Mouse (Mus musculus) liver, embryonic 15.5 days (tissue): ENCODE measurements around the gene Cd47. TPM values are rescaled to one million over a fixed set of nuclear protein-coding genes. Genes with fewer than 3 reads are reported as not detected.

Source experiments
- ATAC-seq: fragments of 200-750 bp; cut with Nextera tagmentation; 2 replicates; pipeline ENCODE4 v1.8.0; 2017; ENCODE audit warnings: moderate number of reproducible peaks, mild to moderate bottlenecking, moderate library complexity; ENCODE audit not compliant: insufficient read depth
- H3K27ac ChIP-seq: fragments of 300-500 bp; sonication (generic); replicated peaks from 2 replicates; pipeline ENCODE4 v1.5.1; 2015; ENCODE audit warnings: mild to moderate bottlenecking, inconsistent platforms
- H3K27me3 ChIP-seq: fragments of 300-500 bp; sonication (generic); 2 replicates; pipeline ENCODE4 v1.6.1; 2015; ENCODE audit warnings: mild to moderate bottlenecking, inconsistent platforms
- H3K36me3 ChIP-seq: fragments of 300-500 bp; sonication (generic); replicated peaks from 2 replicates; pipeline ENCODE4 v1.6.1; 2015; ENCODE audit warnings: moderate library complexity, mild to moderate bottlenecking, inconsistent platforms
- H3K4me1 ChIP-seq: fragments of 300-500 bp; sonication (generic); replicated peaks from 2 replicates; pipeline ENCODE4 v1.6.1; 2015; ENCODE audit warnings: inconsistent platforms
- H3K4me2 ChIP-seq: fragments of 300-500 bp; sonication (generic); 2 replicates; pipeline ENCODE4 v1.6.1; 2015; ENCODE audit warnings: moderate library complexity, mild to moderate bottlenecking, inconsistent platforms
- H3K4me3 ChIP-seq: fragments of 300-500 bp; sonication (generic); replicated peaks from 2 replicates; pipeline ENCODE4 v1.5.1; 2015; ENCODE audit warnings: mild to moderate bottlenecking, inconsistent platforms
- H3K9ac ChIP-seq: fragments of 300-500 bp; sonication (generic); 2 replicates; pipeline ENCODE4 v1.6.1; 2015; ENCODE audit warnings: moderate library complexity, mild to moderate bottlenecking, inconsistent platforms
- H3K9me3 ChIP-seq: fragments of 300-500 bp; sonication (generic); replicated peaks from 2 replicates; pipeline ENCODE4 v1.6.1; 2016; ENCODE audit warnings: inconsistent platforms
- WGBS: fragments of 180-500 bp; shearing (Covaris S2); methylation state at CpG from one replicate; pipeline ENCODE4 v1.1.7; 2015; ENCODE audit warnings: mixed read lengths; ENCODE audit not compliant: insufficient replicate concordance; 5-methylcytosine and 5-hydroxymethylcytosine counted together
- polyA plus RNA-seq: library from polyadenylated mRNA; unstranded; fragments of >200 nt; fragmentation: Nextera tagmentation; extraction: Ambion mirVana; gene quantifications from 2 replicates; pipeline ENCODE4 v1.2.1, GENCODE M21; 2015

Gene Cd47
- polyA plus RNA-seq: 266 and 301 TPM in 2 replicates

- H3K4me1 ChIP-seq: peaks cover 89% of the 10 kb centered on the region
- WGBS: 18% methylated on average over 10 of the region's 10 CpGs
These were observed at the start of gene Cd47 for GRCm38 (mm10) chr16:49799597-49800561. Gene Cd47 (plus strand): TSS chr16:49800533.

GRCm38 (mm10) chr16:49752906-49753305 lies 47.4 kb upstream of the Cd47 start:
- H3K9ac ChIP-seq: no peak overlapping the region
- H3K27me3 ChIP-seq: no peaks in the 10 kb centered on the region
- H3K36me3 ChIP-seq: no peaks in the 10 kb centered on the region
- no peak overlapping the region for H3K4me2 ChIP-seq
- H3K9me3 ChIP-seq: no peaks in the 10 kb centered on the region
- H3K4me1 ChIP-seq: 0 out of 2 replicates have a peak, but pooled peaks cover 3% of the 10 kb centered on the region
- no peak for ATAC-seq
- WGBS: 71% methylated on average over 1 of the region's 1 CpGs
- no peak overlapping the region for H3K27ac ChIP-seq
- no peak overlapping the region for H3K4me3 ChIP-seq

More at GRCm38 (mm10) chr16:49799597-49800561, at the start of gene Cd47:
- no peaks in the 10 kb centered on the region for H3K36me3 ChIP-seq
- peak within 1 kb of the TSS; percentile 58 for H3K4me2 ChIP-seq
- H3K4me3 ChIP-seq: peak within 1 kb of the TSS; percentile 14
- peak within 1 kb of the TSS; percentile 51 for H3K9ac ChIP-seq
- no peaks in the 10 kb centered on the region for H3K9me3 ChIP-seq
- no peaks in the 10 kb centered on the region for H3K27me3 ChIP-seq
- peak; percentile 97 for ATAC-seq
- peak within 1 kb of the TSS; percentile 97 for H3K27ac ChIP-seq

- no peak for ATAC-seq
- Histone ChIP-seq H3K4me2 (no peak overlapping the region), H3K9me3 (no peaks in the 10 kb centered on the region), H3K4me1 (0 out of 2 replicates have a peak, but pooled peaks cover 3% of the 10 kb centered on the region), H3K4me3 (no peak overlapping the region), H3K27ac (no peak overlapping the region), H3K27me3 (no peaks in the 10 kb centered on the region), H3K9ac (no peak overlapping the region), H3K36me3 (no peaks in the 10 kb centered on the region)
- 68% methylated on average over 3 of the region's 3 CpGs for WGBS
These were observed 47.0 kb upstream of the Cd47 start for GRCm38 (mm10) chr16:49753318-49753717.

GRCm38 (mm10) chr16:49760517-49761203 lies 39.7 kb upstream of the Cd47 start:
- ATAC-seq: no peak
- no peak overlapping the region for H3K9ac ChIP-seq
- H3K4me2 ChIP-seq: no peak overlapping the region
- no peaks in the 10 kb centered on the region for H3K9me3 ChIP-seq
- no peak overlapping the region for H3K4me3 ChIP-seq
- H3K27me3 ChIP-seq: no peaks in the 10 kb centered on the region
- 77% methylated on average over 17 of the region's 17 CpGs for WGBS
- H3K27ac ChIP-seq: no peak overlapping the region
- H3K4me1 ChIP-seq: peaks cover 6% of the 10 kb centered on the region
- no peaks in the 10 kb centered on the region for H3K36me3 ChIP-seq

GRCm38 (mm10) chr16:49761981-49762380 lies 38.4 kb upstream of the Cd47 start:
- no peak overlapping the region for H3K27ac ChIP-seq
- WGBS: 66% methylated on average over 5 of the region's 5 CpGs
- H3K4me2 ChIP-seq: no peak overlapping the region
- H3K9ac ChIP-seq: no peak overlapping the region
- no peaks in the 10 kb centered on the region for H3K36me3 ChIP-seq
- H3K9me3 ChIP-seq: no peaks in the 10 kb centered on the region
- H3K27me3 ChIP-seq: no peaks in the 10 kb centered on the region
- no peak for ATAC-seq
- peaks cover 17% of the 10 kb centered on the region for H3K4me1 ChIP-seq
- H3K4me3 ChIP-seq: no peak overlapping the region

- peak; percentile 41; the same call in 1 of the 2 replicates for ATAC-seq
- H3K27me3 ChIP-seq: no peaks in the 10 kb centered on the region
- H3K9ac ChIP-seq: 0 out of 2 replicates have a peak overlapping the region, but pooled peaks have one; percentile 5
- H3K36me3 ChIP-seq: no peaks in the 10 kb centered on the region
- no peak overlapping the region for H3K4me3 ChIP-seq
- H3K27ac ChIP-seq: peak overlapping the region; percentile 81
- WGBS: 16% methylated on average over 3 of the region's 3 CpGs
- no peaks in the 10 kb centered on the region for H3K9me3 ChIP-seq
- H3K4me2 ChIP-seq: no peak overlapping the region
- H3K4me1 ChIP-seq: peaks cover 56% of the 10 kb centered on the region
These were observed 34.0 kb upstream of the Cd47 start for GRCm38 (mm10) chr16:49766326-49766725.

- Histone ChIP-seq H3K9ac (no peak overlapping the region), H3K4me3 (no peak overlapping the region), H3K9me3 (no peaks in the 10 kb centered on the region), H3K36me3 (no peaks in the 10 kb centered on the region), H3K27me3 (no peaks in the 10 kb centered on the region), H3K27ac (peak overlapping the region; percentile 96), H3K4me1 (peaks cover 70% of the 10 kb centered on the region), H3K4me2 (no peak overlapping the region)
- 87% methylated on average over 4 of the region's 4 CpGs for WGBS
- no peak for ATAC-seq
These were observed 31.8 kb upstream of the Cd47 start for GRCm38 (mm10) chr16:49768491-49769031.

GRCm38 (mm10) chr16:49769831-49770261 lies 30.5 kb upstream of the Cd47 start:
- Histone ChIP-seq H3K4me2 (peak overlapping the region; percentile 37), H3K4me1 (peaks cover 83% of the 10 kb centered on the region), H3K9me3 (no peaks in the 10 kb centered on the region), H3K27ac (peak overlapping the region; percentile 96), H3K4me3 (no peak overlapping the region), H3K27me3 (no peaks in the 10 kb centered on the region), H3K36me3 (no peaks in the 10 kb centered on the region), H3K9ac (peak overlapping the region; percentile 49; the same call in 1 of the 2 replicates)
- peak; percentile 77 for ATAC-seq
- 10% methylated on average over 2 of the region's 2 CpGs for WGBS

- peaks cover 85% of the 10 kb centered on the region for H3K4me1 ChIP-seq
- peak overlapping the region; percentile 49 for H3K9ac ChIP-seq
- H3K4me2 ChIP-seq: peak overlapping the region; percentile 37
- no peak for ATAC-seq
- no peaks in the 10 kb centered on the region for H3K27me3 ChIP-seq
- 21% methylated on average over 12 of the region's 12 CpGs for WGBS
- H3K9me3 ChIP-seq: no peaks in the 10 kb centered on the region
- peak overlapping the region; percentile 96 for H3K27ac ChIP-seq
- H3K4me3 ChIP-seq: no peak overlapping the region
- H3K36me3 ChIP-seq: no peaks in the 10 kb centered on the region
These were observed 29.8 kb upstream of the Cd47 start for GRCm38 (mm10) chr16:49770320-49771189.
